Mouse (Mus musculus) right cerebral cortex, adult 2 months (tissue): ENCODE data around the gene Sgce.
A peak's percentile ranks its signal among the peaks of the same experiment; 100 is the strongest.
"Not testable (repeated sequence)": the region's sequence is repeated elsewhere in the genome, so short reads cannot be mapped to it uniquely, and the experiment has no call there.

Experiments
- DNase-seq, 2 experiments: peaks; one replicate each; pipeline ENCODE4 v3.0.0; 2021 to 2022; ENCODE audit warnings: low spot score in 2 of 2

Gene Sgce

GRCm38 (mm10) chr6:4746696-4747439 is at the start of gene Sgce, which contains the start of gene Peg10:
Sgce (minus strand) TSS chr6:4747207.
Peg10 (plus strand) TSS chr6:4747306.
- peak; percentile 62 to 64 for DNase-seq

- no peak for DNase-seq
Observed at GRCm38 (mm10) chr6:4796281-4796680, 49.3 kb upstream of the Sgce start.

GRCm38 (mm10) chr6:4762252-4762651 is 15.2 kb upstream of the Sgce start:
- no peak for DNase-seq

GRCm38 (mm10) chr6:4761415-4762142 is 14.6 kb upstream of the Sgce start:
- not testable (repeated sequence) for DNase-seq

- DNase-seq: no peak
Observed at GRCm38 (mm10) chr6:4754886-4755285, 7.9 kb upstream of the Sgce start.

- no peak for DNase-seq
Observed at GRCm38 (mm10) chr6:4754286-4754685, 7.3 kb upstream of the Sgce start.

GRCm38 (mm10) chr6:4751355-4751754 is 4.3 kb upstream of the Sgce start:
- no peak for DNase-seq

GRCm38 (mm10) chr6:4749091-4749490 is 2.1 kb upstream of the Sgce start:
- peak; percentile 91 to 92 for DNase-seq

GRCm38 (mm10) chr6:4748506-4748961 is 1.5 kb upstream of the Sgce start:
- peak in 1 of 2 experiments; percentile 15 for DNase-seq

- peak; percentile 54 to 63 for DNase-seq
Observed at GRCm38 (mm10) chr6:4747677-4748505, 884 bp upstream of the Sgce start.

GRCm38 (mm10) chr6:4746036-4746695 is 841 bp downstream of the Sgce start:
- peak in 1 of 2 experiments; percentile 30 for DNase-seq

- DNase-seq: peak; percentile 31 to 38
Observed at GRCm38 (mm10) chr6:4740511-4740910, 6.5 kb downstream of the Sgce start.

GRCm38 (mm10) chr6:4739522-4740355 is 7.3 kb downstream of the Sgce start:
- no peak for DNase-seq

GRCm38 (mm10) chr6:4738717-4739116 is 8.3 kb downstream of the Sgce start:
- DNase-seq: no peak

GRCm38 (mm10) chr6:4738034-4738629 is 8.9 kb downstream of the Sgce start:
- no peak for DNase-seq

GRCm38 (mm10) chr6:4736372-4736771 is 10.6 kb downstream of the Sgce start:
- no peak for DNase-seq

GRCm38 (mm10) chr6:4733208-4733607 is 13.8 kb downstream of the Sgce start:
- DNase-seq: no peak

- DNase-seq: no peak
Observed at GRCm38 (mm10) chr6:4731675-4732074, 15.3 kb downstream of the Sgce start.

GRCm38 (mm10) chr6:4728305-4728704 is 18.7 kb downstream of the Sgce start:
- DNase-seq: no peak
